Mouse (Mus musculus) heart, embryonic 16.5 days (tissue): ENCODE data around the gene Dnph1. TPM values are rescaled to one million over a fixed set of nuclear protein-coding genes. Genes with fewer than 3 reads are reported as not detected.

Experiments used
- ATAC-seq: fragments of 200-750 bp; cut with Nextera tagmentation; replicated peaks from 2 replicates; pipeline ENCODE4 v1.8.0; 2017; ENCODE audit warnings: moderate number of reproducible peaks; ENCODE audit not compliant: insufficient read depth, low FRiP score; ENCODE audit errors: extremely low read depth
- H3K27ac ChIP-seq: fragments of 300-500 bp; sonication (generic); 2 replicates; pipeline ENCODE4 v1.5.1; 2014; ENCODE audit warnings: mild to moderate bottlenecking, low read length, control low read depth, moderate library complexity
- H3K27me3 ChIP-seq: fragments of 300-500 bp; sonication (generic); 2 replicates; pipeline ENCODE4 v1.6.1; 2014; ENCODE audit warnings: low read length, mixed read lengths; ENCODE audit not compliant: control insufficient read depth, insufficient read depth
- H3K36me3 ChIP-seq: fragments of 300-500 bp; sonication (generic); 2 replicates; pipeline ENCODE4 v1.6.1; 2014; ENCODE audit not compliant: control insufficient read depth, insufficient read depth
- H3K4me1 ChIP-seq: fragments of 300-500 bp; sonication (generic); 2 replicates; pipeline ENCODE4 v1.6.1; 2014; ENCODE audit warnings: low read length, mixed read lengths; ENCODE audit not compliant: control insufficient read depth, insufficient read depth
- H3K4me2 ChIP-seq: fragments of 300-500 bp; sonication (generic); 2 replicates; pipeline ENCODE4 v1.6.1; 2014; ENCODE audit warnings: low read depth, mild to moderate bottlenecking, control low read depth, low read length
- H3K4me3 ChIP-seq: fragments of 300-500 bp; sonication (generic); 2 replicates; pipeline ENCODE4 v1.5.1; 2014; ENCODE audit warnings: mild to moderate bottlenecking, control low read depth, low read length
- H3K9ac ChIP-seq: fragments of 300-500 bp; sonication (generic); 2 replicates; pipeline ENCODE4 v1.6.1; 2014; ENCODE audit warnings: low read length, control low read depth
- H3K9me3 ChIP-seq: fragments of 300-500 bp; sonication (generic); replicated peaks from 2 replicates; pipeline ENCODE4 v1.6.1; 2016; ENCODE audit warnings: low read length; ENCODE audit not compliant: control insufficient read depth
- WGBS: fragments of 180-500 bp; shearing (Covaris S2); extraction: QIAGEN DNeasy Blood & Tissue Kit; methylation state at CpG from one replicate; pipeline ENCODE4 v1.1.7; 2014; 5-methylcytosine and 5-hydroxymethylcytosine counted together
- polyA plus RNA-seq: library from polyadenylated mRNA; unstranded; fragments of >200 nt; fragmentation: Nextera tagmentation; extraction: Ambion mirVana; gene quantifications from 2 replicates; pipeline ENCODE4 v1.2.1, GENCODE M21; 2015

Gene Dnph1
- polyA plus RNA-seq, 1 experiment from 2014 or later: 29.6 TPM

- no peaks in the 10 kb centered on the region for H3K36me3 ChIP-seq
- peaks cover 35% of the 10 kb centered on the region for H3K27me3 ChIP-seq
- peak overlapping the region; percentile 50 for H3K4me3 ChIP-seq
- WGBS: 1% methylated on average over 32 of the region's 32 CpGs
- H3K9me3 ChIP-seq: no peaks in the 10 kb centered on the region
- H3K9ac ChIP-seq: peak overlapping the region; percentile 57
- H3K4me1 ChIP-seq: peaks cover 27% of the 10 kb centered on the region
- H3K27ac ChIP-seq: no peak overlapping the region
- peak overlapping the region; percentile 64 for H3K4me2 ChIP-seq
- ATAC-seq: no peak
Observed at GRCm38 (mm10) chr17:46460673-46461072, 35.8 kb upstream of the Dnph1 start.

GRCm38 (mm10) chr17:46461347-46461746, 35.2 kb upstream of the Dnph1 start:
- Histone ChIP-seq H3K27me3 (peaks cover 32% of the 10 kb centered on the region), H3K9ac (peak overlapping the region; percentile 57), H3K4me1 (peaks cover 25% of the 10 kb centered on the region), H3K4me3 (peak overlapping the region; percentile 50), H3K27ac (no peak overlapping the region), H3K36me3 (no peaks in the 10 kb centered on the region), H3K9me3 (no peaks in the 10 kb centered on the region), H3K4me2 (peak overlapping the region; percentile 64)
- ATAC-seq: no peak
- WGBS: 9% methylated on average over 8 of the region's 8 CpGs

- ATAC-seq: peak; percentile 34; the same call in 1 of the 2 replicates
- 43% methylated on average over 5 of the region's 5 CpGs for WGBS
- H3K27me3 ChIP-seq: peaks cover 31% of the 10 kb centered on the region
Observed at GRCm38 (mm10) chr17:46462226-46462625, 34.3 kb upstream of the Dnph1 start.

GRCm38 (mm10) chr17:46467830-46468229, 28.7 kb upstream of the Dnph1 start:
- H3K9ac ChIP-seq: no peak overlapping the region
- H3K4me1 ChIP-seq: 0 out of 2 replicates have a peak, but pooled peaks cover 3% of the 10 kb centered on the region
- H3K36me3 ChIP-seq: no peaks in the 10 kb centered on the region
- no peak overlapping the region for H3K4me2 ChIP-seq
- peaks cover 3% of the 10 kb centered on the region for H3K27me3 ChIP-seq
- no peak overlapping the region for H3K4me3 ChIP-seq
- ATAC-seq: no peak
- WGBS: 73% methylated on average over 9 of the region's 9 CpGs
- no peak overlapping the region for H3K27ac ChIP-seq
- no peaks in the 10 kb centered on the region for H3K9me3 ChIP-seq

More at GRCm38 (mm10) chr17:46462226-46462625, 34.3 kb upstream of the Dnph1 start:
- Histone ChIP-seq H3K4me3 (no peak overlapping the region), H3K9ac (no peak overlapping the region), H3K4me1 (peaks cover 25% of the 10 kb centered on the region), H3K36me3 (no peaks in the 10 kb centered on the region), H3K9me3 (no peaks in the 10 kb centered on the region), H3K27ac (no peak overlapping the region), H3K4me2 (no peak overlapping the region)

- Histone ChIP-seq H3K4me3 (no peak overlapping the region), H3K27ac (no peak overlapping the region), H3K4me1 (no peaks in the 10 kb centered on the region), H3K4me2 (no peak overlapping the region), H3K9me3 (no peaks in the 10 kb centered on the region), H3K9ac (no peak overlapping the region), H3K27me3 (peaks cover 13% of the 10 kb centered on the region; the same call in 1 of the 2 replicates), H3K36me3 (no peaks in the 10 kb centered on the region)
- WGBS: 63% methylated on average over 8 of the region's 8 CpGs
- no peak for ATAC-seq
Observed at GRCm38 (mm10) chr17:46476601-46477000, 19.9 kb upstream of the Dnph1 start.

- Histone ChIP-seq H3K4me2 (no peak overlapping the region), H3K27ac (no peak overlapping the region), H3K27me3 (peaks cover 13% of the 10 kb centered on the region; the same call in 1 of the 2 replicates), H3K9me3 (no peaks in the 10 kb centered on the region), H3K4me1 (no peaks in the 10 kb centered on the region), H3K36me3 (no peaks in the 10 kb centered on the region), H3K9ac (no peak overlapping the region), H3K4me3 (no peak overlapping the region)
- 83% methylated on average over 15 of the region's 15 CpGs for WGBS
- ATAC-seq: no peak
Observed at GRCm38 (mm10) chr17:46477286-46477685, 19.2 kb upstream of the Dnph1 start.

- H3K9ac ChIP-seq: peak overlapping the region; percentile 21
- WGBS: 2% methylated on average over 16 of the region's 16 CpGs
Observed at GRCm38 (mm10) chr17:46483561-46484001, 12.9 kb upstream of the Dnph1 start.

GRCm38 (mm10) chr17:46484021-46484431, 12.5 kb upstream of the Dnph1 start:
- WGBS: 1% methylated on average over 13 of the region's 13 CpGs
- H3K9ac ChIP-seq: peak overlapping the region; percentile 21

More at GRCm38 (mm10) chr17:46483561-46484001, 12.9 kb upstream of the Dnph1 start:
- Histone ChIP-seq H3K27me3 (peaks cover 64% of the 10 kb centered on the region), H3K4me1 (peaks cover 6% of the 10 kb centered on the region; the same call in 1 of the 2 replicates), H3K27ac (no peak overlapping the region), H3K4me2 (peak overlapping the region; percentile 71), H3K4me3 (peak overlapping the region; percentile 52), H3K9me3 (no peaks in the 10 kb centered on the region), H3K36me3 (no peaks in the 10 kb centered on the region)
- ATAC-seq: peak; percentile 16; the same call in 1 of the 2 replicates

GRCm38 (mm10) chr17:46484461-46484875, 12.0 kb upstream of the Dnph1 start:
- WGBS: 11% methylated on average over 6 of the region's 6 CpGs
- H3K27ac ChIP-seq: no peak overlapping the region
- H3K4me3 ChIP-seq: no peak overlapping the region; the same call in none of the 2 replicates
- H3K9ac ChIP-seq: no peak overlapping the region
- H3K36me3 ChIP-seq: no peaks in the 10 kb centered on the region
- H3K9me3 ChIP-seq: no peaks in the 10 kb centered on the region
- peaks cover 64% of the 10 kb centered on the region for H3K27me3 ChIP-seq
- peaks cover 6% of the 10 kb centered on the region; the same call in 1 of the 2 replicates for H3K4me1 ChIP-seq
- peak overlapping the region; percentile 71; the same call in 1 of the 2 replicates for H3K4me2 ChIP-seq
- ATAC-seq: no peak

More at GRCm38 (mm10) chr17:46484021-46484431, 12.5 kb upstream of the Dnph1 start:
- Histone ChIP-seq H3K4me3 (peak overlapping the region; percentile 52), H3K27ac (no peak overlapping the region), H3K36me3 (no peaks in the 10 kb centered on the region), H3K4me2 (peak overlapping the region; percentile 71), H3K27me3 (peaks cover 64% of the 10 kb centered on the region), H3K4me1 (peaks cover 6% of the 10 kb centered on the region; the same call in 1 of the 2 replicates), H3K9me3 (no peaks in the 10 kb centered on the region)
- ATAC-seq: 0 out of 2 replicates have a peak, but pooled peaks have one; percentile 20
